Mouse (Mus musculus) intestine, embryonic 16.5 days (tissue): ENCODE measurements around the gene Gm15293. TPM values are rescaled to one million over a fixed set of nuclear protein-coding genes. Genes with fewer than 3 reads are reported as not detected.
"Not testable (repeated sequence)": the region's sequence is repeated elsewhere in the genome, so short reads cannot be mapped to it uniquely, and the experiment has no call there.

Experiments
- ATAC-seq: fragments of 200-750 bp; cut with Nextera tagmentation; 2 replicates; pipeline ENCODE4 v1.8.0; 2017; ENCODE audit warnings: moderate TSS enrichment, moderate library complexity
- H3K27ac ChIP-seq: fragments of 300-500 bp; sonication (generic); 2 replicates; pipeline ENCODE4 v1.5.1; 2014; ENCODE audit warnings: mild to moderate bottlenecking, low read length
- H3K27me3 ChIP-seq: fragments of 300-500 bp; sonication (generic); replicated peaks from 2 replicates; pipeline ENCODE4 v1.6.1; 2014; ENCODE audit warnings: low read length, control low read depth, mixed read lengths; ENCODE audit not compliant: control insufficient read depth, insufficient read depth
- H3K36me3 ChIP-seq: fragments of 300-500 bp; sonication (generic); 2 replicates; pipeline ENCODE4 v1.6.1; 2014; ENCODE audit warnings: low read length, control low read depth; ENCODE audit not compliant: control insufficient read depth, insufficient read depth
- H3K4me1 ChIP-seq: fragments of 300-500 bp; sonication (generic); 2 replicates; pipeline ENCODE4 v1.6.1; 2014; ENCODE audit warnings: low read length, control low read depth, mixed read lengths; ENCODE audit not compliant: control insufficient read depth, insufficient read depth
- H3K4me2 ChIP-seq: fragments of 300-500 bp; sonication (generic); 2 replicates; pipeline ENCODE4 v1.6.1; 2014; ENCODE audit warnings: low read depth, low read length, control low read depth
- H3K4me3 ChIP-seq: fragments of 300-500 bp; sonication (generic); 2 replicates; pipeline ENCODE4 v1.5.1; 2014; ENCODE audit warnings: mild to moderate bottlenecking, low read length
- H3K9ac ChIP-seq: fragments of 300-500 bp; sonication (generic); 2 replicates; pipeline ENCODE4 v1.6.1; 2014; ENCODE audit warnings: low read depth, low read length
- H3K9me3 ChIP-seq: fragments of 300-500 bp; sonication (generic); 2 replicates; pipeline ENCODE4 v1.6.1; 2016; ENCODE audit warnings: low read length, control low read depth; ENCODE audit not compliant: control insufficient read depth
- WGBS: fragments of 180-500 bp; shearing (Covaris S2); extraction: QIAGEN DNeasy Blood & Tissue Kit; methylation state at CpG from one replicate; pipeline ENCODE4 v1.1.7; 2014; 5-methylcytosine and 5-hydroxymethylcytosine counted together
- polyA plus RNA-seq: library from polyadenylated mRNA; unstranded; fragments of >200 nt; fragmentation: Nextera tagmentation; extraction: Ambion mirVana; gene quantifications from 2 replicates; pipeline ENCODE4 v1.2.1, GENCODE M21; 2015

Gene Gm15293
- not detected in 2 replicates for polyA plus RNA-seq

DNA sequence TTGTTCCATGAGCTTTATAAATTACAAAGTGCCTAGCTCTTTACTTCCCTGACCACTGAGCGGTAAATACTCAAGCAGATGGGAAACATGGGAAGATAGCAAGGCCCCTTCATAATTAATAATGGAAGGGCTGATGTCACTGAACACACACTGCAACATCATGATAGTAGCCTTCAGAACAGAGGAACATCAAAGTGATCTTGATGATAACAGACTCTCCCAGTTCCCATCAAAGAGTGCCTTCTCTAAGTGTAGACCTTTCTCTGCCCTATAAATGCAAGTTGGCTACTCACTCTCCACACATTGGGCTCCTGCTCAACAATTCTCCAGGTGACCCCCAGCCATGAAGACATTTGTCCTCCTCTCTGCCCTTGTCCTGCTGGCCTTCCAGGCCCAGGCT is at the start of gene Gm15293:
Gm15293 (plus strand) TSS at position 301 of the 400 bp plus-strand sequence.
- H3K9ac ChIP-seq, H3K4me1 ChIP-seq, H3K4me3 ChIP-seq, H3K36me3 ChIP-seq, H3K9me3 ChIP-seq, H3K4me2 ChIP-seq, ATAC-seq, H3K27ac ChIP-seq, H3K27me3 ChIP-seq: not testable (repeated sequence)
- WGBS: no CpG with 5 or more reads among the region's 1 CpGs

DNA sequence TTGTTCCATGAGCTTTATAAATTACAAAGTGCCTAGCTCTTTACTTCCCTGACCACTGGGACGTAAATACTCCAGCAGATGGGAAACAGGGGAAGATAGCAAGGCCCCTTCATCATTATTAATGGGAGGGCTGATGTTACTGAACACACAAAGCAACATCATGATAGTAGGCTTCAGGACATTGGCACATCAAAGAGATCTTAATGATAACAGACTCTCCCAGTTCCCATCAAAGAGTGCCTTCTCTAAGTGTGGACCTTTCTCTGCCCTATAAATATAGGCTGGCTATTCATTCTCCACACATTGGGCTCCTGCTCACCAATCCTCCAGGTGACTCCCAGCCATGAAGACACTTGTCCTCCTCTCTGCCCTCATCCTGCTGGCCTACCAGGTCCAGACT is 39.4 kb upstream of the Gm15293 start, which contains the start of gene Defa22:
Defa22 (plus strand) TSS at position 301 of the 400 bp plus-strand sequence.
- no CpG with 5 or more reads among the region's 1 CpGs for WGBS
- ATAC-seq: not testable (repeated sequence)

DNA sequence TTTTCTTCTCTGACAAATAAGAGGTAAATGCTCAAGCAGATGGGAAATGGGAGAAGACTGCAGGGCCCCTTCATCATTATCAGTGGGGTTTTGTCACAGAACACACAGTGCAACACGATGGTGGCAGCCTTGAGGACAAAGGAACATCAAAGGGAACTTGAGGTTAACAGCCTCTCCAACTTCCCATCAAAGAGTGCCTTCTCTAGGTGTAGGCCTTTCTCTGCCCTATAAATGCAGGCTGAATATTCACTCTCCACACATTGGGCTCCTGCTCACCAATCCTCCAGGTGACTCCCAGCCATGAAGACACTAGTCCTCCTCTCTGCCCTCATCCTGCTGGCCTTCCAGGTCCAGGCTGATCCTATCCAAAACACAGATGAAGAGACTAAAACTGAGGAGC is 10.0 kb upstream of the Gm15293 start, which contains the start of gene Defa31:
Defa31 (plus strand) TSS at position 301 of the 400 bp plus-strand sequence.
- H3K9me3 ChIP-seq, ATAC-seq, H3K27me3 ChIP-seq, H3K4me2 ChIP-seq, H3K4me3 ChIP-seq, H3K36me3 ChIP-seq, H3K9ac ChIP-seq, H3K4me1 ChIP-seq, H3K27ac ChIP-seq: not testable (repeated sequence)
- WGBS: no CpG with 5 or more reads among the region's 1 CpGs

More for the DNA sequence above, 39.4 kb upstream of the Gm15293 start, which contains the start of gene Defa22:
- not testable (repeated sequence) for H3K36me3 ChIP-seq, H3K4me1 ChIP-seq, H3K27me3 ChIP-seq, H3K4me2 ChIP-seq, H3K9ac ChIP-seq, H3K4me3 ChIP-seq, H3K27ac ChIP-seq, H3K9me3 ChIP-seq

Other genes with a start within 250 kb of the Gm15293 start
- not detected in 2 replicates for gene Defa21, start 176.0 kb upstream of the Gm15293 start, polyA plus RNA-seq
- gene Defa23, start 146.5 kb upstream of the Gm15293 start, polyA plus RNA-seq: 0.53 TPM in 1 of 2 replicates, not detected in the other
- not detected in 2 replicates for gene Defa35, start 136.5 kb upstream of the Gm15293 start, polyA plus RNA-seq
- not detected in 2 replicates for gene Defa25, start 117.1 kb upstream of the Gm15293 start, polyA plus RNA-seq
- not detected in 2 replicates for gene Gm14851, start 105.5 kb upstream of the Gm15293 start, polyA plus RNA-seq
- 0.69 and 1.5 TPM in 2 replicates for gene Defa30, start 66.9 kb upstream of the Gm15293 start, polyA plus RNA-seq
- not detected in 2 replicates for gene Defa22, start 39.3 kb upstream of the Gm15293 start, polyA plus RNA-seq
- gene Defa31, start 9.9 kb upstream of the Gm15293 start, polyA plus RNA-seq: not detected in 2 replicates
- not detected in 2 replicates for gene Gm15292, start 48.2 kb downstream of the Gm15293 start, polyA plus RNA-seq
- not detected in 2 replicates for gene Defa27, start 114.0 kb downstream of the Gm15293 start, polyA plus RNA-seq
- gene Defa29, start 125.5 kb downstream of the Gm15293 start, polyA plus RNA-seq: not detected in 2 replicates
- gene Defa2, start 177.0 kb downstream of the Gm15293 start, polyA plus RNA-seq: 0.83 TPM in 1 of 2 replicates, not detected in the other
- gene Defa33, start 190.2 kb downstream of the Gm15293 start, polyA plus RNA-seq: not detected in 2 replicates
- gene Defa36, start 225.8 kb downstream of the Gm15293 start, polyA plus RNA-seq: not detected in 2 replicates